Mouse (Mus musculus): ENCODE measurements at regions not wholly inside any gene's neighbourhood (a gene's known extent, or its start where the extent isn't known, plus 50 kb on each side); places are given as distances from the start of the nearest gene placed in this dataset.
A peak's percentile ranks its signal among the peaks of the same experiment; 100 is the strongest.

DNA sequence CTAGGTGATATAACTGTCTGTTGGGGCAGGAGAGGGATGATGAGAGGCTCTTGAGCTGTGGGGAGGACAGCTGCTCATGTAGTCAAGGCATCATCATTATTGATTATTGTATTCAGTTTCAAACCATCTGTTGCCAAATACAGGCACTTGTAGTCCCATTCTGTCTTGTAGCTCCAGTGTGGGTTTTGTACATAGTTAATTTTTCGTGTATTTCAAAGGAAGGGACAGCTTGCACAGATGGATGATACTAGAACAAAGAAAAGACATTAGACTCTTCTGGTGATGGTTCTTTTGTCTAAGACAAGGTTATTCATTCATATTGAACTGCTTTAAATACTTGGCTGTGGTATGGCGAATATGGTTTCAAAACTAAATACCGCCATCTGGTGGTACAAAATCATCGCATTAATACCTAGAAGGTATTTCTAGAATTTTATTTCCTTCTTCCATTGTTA lies 70.8 kb upstream of the Slco6d1 start:
- Histone ChIP-seq H3K9me3 (no peaks in the 10 kb centered on the region), H3K27ac (no peak overlapping the region), H3K27me3 (replicated peaks) (no peaks in the 10 kb centered on the region), H3K4me3 (replicated peaks) (no peak overlapping the region), H3K4me2 (replicated peaks) (no peak overlapping the region), H3K36me3 (no peaks in the 10 kb centered on the region), H3K4me1 (replicated peaks) (no peaks in the 10 kb centered on the region), H3K9ac (no peak overlapping the region)
- peak; percentile 70 for ATAC-seq
- 29% methylated on average over 4 of the region's 4 CpGs for WGBS

DNA sequence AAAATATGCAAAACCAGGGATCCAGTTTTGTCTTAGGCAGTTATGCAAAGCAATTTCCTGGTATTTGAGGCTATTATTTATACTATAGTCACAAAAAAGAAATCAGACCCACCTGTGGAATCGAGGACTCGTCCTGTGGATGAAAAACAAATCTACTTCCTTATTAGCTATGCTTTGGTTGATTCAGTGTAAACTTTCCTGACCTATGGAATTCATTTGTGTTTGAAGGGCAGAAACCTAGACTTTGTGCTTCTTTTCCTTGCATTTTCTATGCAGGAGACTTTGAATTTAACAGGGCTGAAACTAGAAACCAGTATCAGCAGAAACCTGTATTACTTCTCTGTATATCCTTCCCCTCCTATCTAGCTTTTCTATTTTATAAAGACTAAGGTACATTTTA lies 70.2 kb upstream of the Slco6d1 start:
- Histone ChIP-seq H3K27ac (no peak overlapping the region), H3K4me3 (replicated peaks) (no peak overlapping the region), H3K4me2 (replicated peaks) (no peak overlapping the region), H3K27me3 (replicated peaks) (no peaks in the 10 kb centered on the region), H3K9me3 (no peaks in the 10 kb centered on the region), H3K4me1 (replicated peaks) (no peaks in the 10 kb centered on the region), H3K36me3 (no peaks in the 10 kb centered on the region), H3K9ac (no peak overlapping the region)
- WGBS, result 29% methylated on average over 2 of the region's 2 CpGs
- peak; percentile 63 for ATAC-seq

- 85% methylated on average over 2 of the region's 2 CpGs for WGBS
- Histone ChIP-seq H3K9ac (no peak overlapping the region), H3K4me3 (replicated peaks) (no peak overlapping the region), H3K4me2 (replicated peaks) (no peak overlapping the region), H3K27me3 (replicated peaks) (no peaks in the 10 kb centered on the region), H3K27ac (no peak overlapping the region), H3K4me1 (replicated peaks) (no peaks in the 10 kb centered on the region), H3K9me3 (no peaks in the 10 kb centered on the region), H3K36me3 (no peaks in the 10 kb centered on the region)
- ATAC-seq, result no peak
These were observed 69.4 kb upstream of the Slco6d1 start for GRCm38 (mm10) chr1:98351530-98351929.

All from intestine, embryonic 15.5 days (tissue).